Mouse (Mus musculus) heart, embryonic 16.5 days (tissue): ENCODE measurements around the gene Efcab3. TPM values are rescaled to one million over a fixed set of nuclear protein-coding genes. Genes with fewer than 3 reads are reported as not detected.

Experiments used
- ATAC-seq: fragments of 200-750 bp; cut with Nextera tagmentation; replicated peaks from 2 replicates; pipeline ENCODE4 v1.8.0; 2017; ENCODE audit warnings: moderate number of reproducible peaks; ENCODE audit not compliant: insufficient read depth, low FRiP score; ENCODE audit errors: extremely low read depth
- H3K27ac ChIP-seq: fragments of 300-500 bp; sonication (generic); 2 replicates; pipeline ENCODE4 v1.5.1; 2014; ENCODE audit warnings: mild to moderate bottlenecking, low read length, control low read depth, moderate library complexity
- H3K27me3 ChIP-seq: fragments of 300-500 bp; sonication (generic); 2 replicates; pipeline ENCODE4 v1.6.1; 2014; ENCODE audit warnings: low read length, mixed read lengths; ENCODE audit not compliant: control insufficient read depth, insufficient read depth
- H3K36me3 ChIP-seq: fragments of 300-500 bp; sonication (generic); 2 replicates; pipeline ENCODE4 v1.6.1; 2014; ENCODE audit not compliant: control insufficient read depth, insufficient read depth
- H3K4me1 ChIP-seq: fragments of 300-500 bp; sonication (generic); 2 replicates; pipeline ENCODE4 v1.6.1; 2014; ENCODE audit warnings: low read length, mixed read lengths; ENCODE audit not compliant: control insufficient read depth, insufficient read depth
- H3K4me2 ChIP-seq: fragments of 300-500 bp; sonication (generic); 2 replicates; pipeline ENCODE4 v1.6.1; 2014; ENCODE audit warnings: low read depth, mild to moderate bottlenecking, control low read depth, low read length
- H3K4me3 ChIP-seq: fragments of 300-500 bp; sonication (generic); 2 replicates; pipeline ENCODE4 v1.5.1; 2014; ENCODE audit warnings: mild to moderate bottlenecking, control low read depth, low read length
- H3K9ac ChIP-seq: fragments of 300-500 bp; sonication (generic); 2 replicates; pipeline ENCODE4 v1.6.1; 2014; ENCODE audit warnings: low read length, control low read depth
- H3K9me3 ChIP-seq: fragments of 300-500 bp; sonication (generic); replicated peaks from 2 replicates; pipeline ENCODE4 v1.6.1; 2016; ENCODE audit warnings: low read length; ENCODE audit not compliant: control insufficient read depth
- WGBS: fragments of 180-500 bp; shearing (Covaris S2); extraction: QIAGEN DNeasy Blood & Tissue Kit; methylation state at CpG from one replicate; pipeline ENCODE4 v1.1.7; 2014; 5-methylcytosine and 5-hydroxymethylcytosine counted together
- polyA plus RNA-seq: library from polyadenylated mRNA; unstranded; fragments of >200 nt; fragmentation: Nextera tagmentation; extraction: Ambion mirVana; gene quantifications from 2 replicates; pipeline ENCODE4 v1.2.1, GENCODE M21; 2015

Efcab3 gene
- polyA plus RNA-seq, 1 experiment from 2014 or later: not detected

DNA sequence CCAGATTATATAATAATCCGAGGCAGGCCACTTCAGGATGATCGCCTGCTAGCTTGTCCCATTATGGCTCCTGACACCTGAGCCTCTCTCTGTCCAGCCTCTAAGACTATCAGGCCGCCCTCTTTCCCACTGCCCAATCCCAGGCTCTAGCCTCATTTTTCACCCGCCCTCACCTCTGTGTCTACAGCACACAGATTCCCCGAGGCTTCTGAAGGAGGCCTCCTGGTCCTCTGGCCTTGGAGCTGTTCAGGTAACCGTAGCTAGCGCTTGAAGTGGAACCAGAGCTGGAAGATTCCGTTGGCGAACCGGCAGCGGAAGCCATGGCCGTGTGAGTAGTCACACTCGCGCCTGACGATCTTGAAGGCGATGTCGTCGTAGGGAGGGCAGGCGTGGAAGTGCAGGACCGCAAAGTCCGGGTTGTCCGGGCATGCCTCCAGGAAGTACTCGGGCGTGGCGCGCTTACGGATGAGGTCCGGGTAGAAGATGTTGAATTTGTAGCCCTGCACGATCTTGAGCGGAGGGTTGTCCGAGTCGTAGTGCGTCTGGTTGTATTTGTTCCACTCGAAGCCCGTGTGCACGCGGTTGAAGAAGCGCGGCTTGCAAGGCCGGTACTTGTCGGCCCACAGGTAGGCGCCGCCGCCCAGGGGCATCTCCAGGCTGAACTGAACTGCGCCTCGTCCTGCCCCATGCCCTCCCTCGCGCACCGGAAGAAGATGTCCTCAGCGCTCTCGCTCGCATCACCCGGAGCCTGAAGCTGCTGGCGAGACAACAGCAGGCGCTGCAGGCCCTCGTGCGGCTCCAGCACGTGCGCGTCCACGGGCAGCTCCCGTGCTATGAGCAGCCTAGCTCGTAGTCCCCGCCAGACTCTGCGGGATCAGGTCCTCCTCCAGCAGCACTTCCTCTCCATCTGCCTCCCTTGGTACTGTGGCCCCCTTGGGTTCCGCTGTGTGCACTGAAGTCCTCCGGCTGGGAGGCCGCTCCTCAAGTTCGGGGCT lies 101.4 kb downstream of the Efcab3 start:
- H3K4me3 ChIP-seq: no peak overlapping the region
- no peak overlapping the region for H3K4me2 ChIP-seq
- H3K9me3 ChIP-seq: peaks cover 10% of the 10 kb centered on the region
- WGBS: 71% methylated on average over 69 of the region's 69 CpGs
- no peak overlapping the region for H3K27ac ChIP-seq
- no peaks in the 10 kb centered on the region for H3K36me3 ChIP-seq
- H3K27me3 ChIP-seq: 0 out of 2 replicates have a peak, but pooled peaks cover 2% of the 10 kb centered on the region
- no peak for ATAC-seq
- no peak overlapping the region for H3K9ac ChIP-seq
- H3K4me1 ChIP-seq: no peaks in the 10 kb centered on the region

DNA sequence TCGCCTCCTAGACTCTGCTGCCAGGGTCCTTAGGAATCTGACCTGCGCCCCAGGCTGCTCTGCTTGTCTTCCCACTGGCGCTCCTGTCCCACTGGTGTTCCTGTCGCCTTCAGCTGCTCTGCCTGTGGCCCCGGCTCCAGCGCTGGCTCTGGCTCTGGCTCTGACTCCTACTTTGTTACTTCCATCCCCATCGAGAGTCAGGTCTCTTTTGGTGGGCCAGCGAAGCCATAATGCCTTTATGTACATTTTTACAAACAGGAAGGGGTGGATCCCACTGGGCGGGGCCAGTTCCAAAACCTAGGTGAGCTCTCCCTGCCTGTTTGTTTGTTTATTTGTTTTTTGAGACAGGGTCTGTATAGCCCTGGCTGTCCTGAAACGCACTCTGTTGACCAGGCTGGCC lies 103.4 kb downstream of the Efcab3 start:
- peaks cover 10% of the 10 kb centered on the region for H3K9me3 ChIP-seq
- no peak for ATAC-seq
- no peak overlapping the region for H3K4me2 ChIP-seq
- H3K27me3 ChIP-seq: 0 out of 2 replicates have a peak, but pooled peaks cover 2% of the 10 kb centered on the region
- H3K36me3 ChIP-seq: no peaks in the 10 kb centered on the region
- no peak overlapping the region for H3K4me3 ChIP-seq
- 87% methylated on average over 10 of the region's 10 CpGs for WGBS
- H3K27ac ChIP-seq: no peak overlapping the region
- no peak overlapping the region for H3K9ac ChIP-seq
- H3K4me1 ChIP-seq: no peaks in the 10 kb centered on the region

Other genes with a start within 250 kb of the Efcab3 start
- 23.0 and 28.1 TPM in 2 replicates for gene Mettl2, start 62.8 kb downstream of the Efcab3 start, polyA plus RNA-seq
- not detected in 2 replicates for gene Gm10842, start 83.3 kb downstream of the Efcab3 start, polyA plus RNA-seq
- 12.9 and 15.3 TPM in 2 replicates for gene Tlk2, start 115.2 kb downstream of the Efcab3 start, polyA plus RNA-seq
- gene Mrc2, start 229.1 kb downstream of the Efcab3 start, polyA plus RNA-seq: 6.4 and 9.9 TPM in 2 replicates